Mouse (Mus musculus): ENCODE results near the gene Kirrel. TPM values are rescaled to one million over a fixed set of nuclear protein-coding genes. Genes with fewer than 3 reads are reported as not detected.

Kirrel gene
- 9.0 and 13.1 TPM in 2 replicates for polyA plus RNA-seq (2015; fragmentation: Nextera tagmentation; extraction: Ambion mirVana)

GRCm38 (mm10) chr3:87174096-87174768, at the start of gene Kirrel:
Gene Kirrel (minus strand): TSS chr3:87174747.
- Histone ChIP-seq H3K9me3 (replicated peaks) (no peaks in the 10 kb centered on the region), H3K27me3 (no peaks in the 10 kb centered on the region), H3K27ac (peak within 1 kb of the TSS; percentile 88), H3K4me2 (peak within 1 kb of the TSS; percentile 72), H3K36me3 (no peaks in the 10 kb centered on the region), H3K4me1 (replicated peaks) (peaks cover 51% of the 10 kb centered on the region), H3K9ac (peak within 1 kb of the TSS; percentile 78), H3K4me3 (peak within 1 kb of the TSS; percentile 69)
- WGBS = under 1% methylated on average over 45 of the region's 45 CpGs
- peak; percentile 89 for ATAC-seq (replicated peaks; ENCODE audit: insufficient number of reproducible peaks, insufficient read depth, low FRiP score, low read depth)

GRCm38 (mm10) chr3:87223636-87224035, 49.1 kb upstream of the Kirrel start:
- H3K4me2 ChIP-seq = no peak overlapping the region
- H3K9ac ChIP-seq = no peak overlapping the region
- no peaks in the 10 kb centered on the region for H3K36me3 ChIP-seq
- H3K4me1 ChIP-seq (replicated peaks) = no peaks in the 10 kb centered on the region
- H3K27me3 ChIP-seq = no peaks in the 10 kb centered on the region
- no peak overlapping the region for H3K27ac ChIP-seq
- no peaks in the 10 kb centered on the region for H3K9me3 ChIP-seq (replicated peaks)
- no peak overlapping the region for H3K4me3 ChIP-seq
- no peak for ATAC-seq (replicated peaks; ENCODE audit: insufficient number of reproducible peaks, insufficient read depth, low FRiP score, low read depth)
- WGBS = 51% methylated on average over 4 of the region's 4 CpGs

DNA sequence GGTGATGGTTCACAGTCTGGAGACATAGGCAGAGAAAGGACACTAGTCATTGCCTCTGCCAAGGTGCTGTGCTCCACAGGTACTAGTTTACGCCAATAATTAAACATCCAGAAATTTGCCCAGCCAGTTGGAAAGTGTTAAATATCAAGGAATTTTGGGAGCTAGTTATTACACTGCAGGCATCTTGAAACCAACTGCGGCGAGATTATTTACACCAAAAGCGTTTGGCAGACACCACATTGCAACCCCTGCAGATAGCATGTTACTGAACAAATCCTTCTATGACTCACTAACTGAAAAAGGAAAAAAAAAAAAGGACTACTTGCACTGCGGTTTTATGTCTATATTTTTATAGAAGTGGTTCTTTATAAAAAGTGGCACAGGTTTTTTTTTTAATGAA, 47.8 kb upstream of the Kirrel start:
- ATAC-seq (replicated peaks; ENCODE audit: insufficient number of reproducible peaks, insufficient read depth, low FRiP score, low read depth) = no peak
- Histone ChIP-seq H3K4me1 (replicated peaks) (no peaks in the 10 kb centered on the region), H3K27me3 (no peaks in the 10 kb centered on the region), H3K9me3 (replicated peaks) (no peaks in the 10 kb centered on the region), H3K9ac (no peak overlapping the region), H3K4me3 (no peak overlapping the region), H3K4me2 (no peak overlapping the region), H3K27ac (no peak overlapping the region), H3K36me3 (no peaks in the 10 kb centered on the region)
- 79% methylated on average over 5 of the region's 5 CpGs for WGBS

DNA sequence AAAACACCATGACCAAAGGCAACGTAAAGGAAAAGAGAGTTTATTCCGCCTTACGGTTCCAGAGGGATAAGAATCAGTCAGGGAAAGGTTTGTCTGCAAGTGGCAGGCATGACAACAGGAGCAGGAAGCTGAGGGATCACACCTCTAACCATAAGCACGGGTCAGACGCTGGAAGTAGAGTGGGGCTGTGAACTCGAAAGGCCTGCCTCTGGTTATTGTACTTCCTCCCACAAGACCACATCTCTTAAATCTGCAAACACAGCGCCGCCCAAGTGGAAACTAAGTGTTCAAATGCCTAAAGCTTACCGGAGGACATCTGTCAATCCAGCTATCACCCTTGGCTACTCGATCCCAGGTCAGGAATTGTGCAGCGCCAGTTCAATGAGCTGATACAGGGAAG, 40.6 kb upstream of the Kirrel start:
- ATAC-seq (replicated peaks; ENCODE audit: insufficient number of reproducible peaks, insufficient read depth, low FRiP score, low read depth) = no peak
- H3K4me2 ChIP-seq = no peak overlapping the region
- H3K4me3 ChIP-seq = no peak overlapping the region
- no peaks in the 10 kb centered on the region for H3K4me1 ChIP-seq (replicated peaks)
- H3K9ac ChIP-seq = no peak overlapping the region
- no peaks in the 10 kb centered on the region for H3K36me3 ChIP-seq
- WGBS = 58% methylated on average over 11 of the region's 11 CpGs
- no peak overlapping the region for H3K27ac ChIP-seq
- no peaks in the 10 kb centered on the region for H3K27me3 ChIP-seq
- H3K9me3 ChIP-seq (replicated peaks) = no peaks in the 10 kb centered on the region

- Histone ChIP-seq H3K27me3 (no peaks in the 10 kb centered on the region), H3K9me3 (replicated peaks) (no peaks in the 10 kb centered on the region), H3K9ac (no peak overlapping the region), H3K4me2 (no peak overlapping the region), H3K36me3 (no peaks in the 10 kb centered on the region), H3K4me1 (replicated peaks) (no peaks in the 10 kb centered on the region), H3K4me3 (no peak overlapping the region), H3K27ac (no peak overlapping the region)
- no peak for ATAC-seq (replicated peaks; ENCODE audit: insufficient number of reproducible peaks, insufficient read depth, low FRiP score, low read depth)
- 83% methylated on average over 19 of the region's 19 CpGs for WGBS
Measured at GRCm38 (mm10) chr3:87214221-87214864, 39.8 kb upstream of the Kirrel start.

- Histone ChIP-seq H3K9ac (no peak overlapping the region), H3K4me3 (no peak overlapping the region)
- 76% methylated on average over 5 of the region's 5 CpGs for WGBS
Measured at GRCm38 (mm10) chr3:87206336-87207075, 32.0 kb upstream of the Kirrel start.

DNA sequence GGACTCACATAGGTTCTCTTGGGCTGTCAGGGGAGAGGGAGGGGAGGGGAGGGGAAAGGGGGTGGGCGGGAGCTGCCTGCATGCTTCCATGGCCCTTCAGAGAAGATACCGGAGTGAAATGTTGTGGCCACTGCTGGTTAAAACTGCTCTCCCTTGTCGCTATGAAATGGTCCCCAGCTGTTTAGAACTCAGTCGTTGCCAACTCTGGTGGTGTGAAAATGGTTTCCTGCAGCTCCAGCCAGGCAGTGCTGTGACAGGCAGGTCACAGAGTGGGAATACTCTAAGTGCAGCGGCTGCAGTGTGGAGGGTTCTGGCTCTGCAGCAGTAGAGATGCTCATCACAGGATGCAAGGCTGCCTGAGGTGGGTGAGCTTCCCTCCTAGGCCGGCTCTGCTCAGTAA, 22.1 kb upstream of the Kirrel start:
- no peak for ATAC-seq (replicated peaks; ENCODE audit: insufficient number of reproducible peaks, insufficient read depth, low FRiP score, low read depth)
- H3K4me3 ChIP-seq = no peak overlapping the region
- no peak overlapping the region for H3K4me2 ChIP-seq
- H3K4me1 ChIP-seq (replicated peaks) = no peaks in the 10 kb centered on the region; the same call in 1 of the 2 replicates
- H3K9ac ChIP-seq = no peak overlapping the region
- WGBS = 21% methylated on average over 6 of the region's 6 CpGs
- no peaks in the 10 kb centered on the region for H3K27me3 ChIP-seq
- H3K9me3 ChIP-seq (replicated peaks) = no peaks in the 10 kb centered on the region
- H3K36me3 ChIP-seq = no peaks in the 10 kb centered on the region
- H3K27ac ChIP-seq = no peak overlapping the region

More at GRCm38 (mm10) chr3:87206336-87207075, 32.0 kb upstream of the Kirrel start:
- no peaks in the 10 kb centered on the region for H3K9me3 ChIP-seq (replicated peaks)
- H3K36me3 ChIP-seq = no peaks in the 10 kb centered on the region
- H3K27ac ChIP-seq = no peak overlapping the region
- no peak overlapping the region for H3K4me2 ChIP-seq
- ATAC-seq (replicated peaks; ENCODE audit: insufficient number of reproducible peaks, insufficient read depth, low FRiP score, low read depth) = no peak
- H3K4me1 ChIP-seq (replicated peaks) = no peaks in the 10 kb centered on the region
- H3K27me3 ChIP-seq = no peaks in the 10 kb centered on the region

GRCm38 (mm10) chr3:87195041-87195440, 20.5 kb upstream of the Kirrel start:
- Histone ChIP-seq H3K27me3 (no peaks in the 10 kb centered on the region), H3K4me2 (no peak overlapping the region), H3K9ac (no peak overlapping the region), H3K27ac (no peak overlapping the region), H3K36me3 (no peaks in the 10 kb centered on the region), H3K4me3 (no peak overlapping the region), H3K9me3 (replicated peaks) (no peaks in the 10 kb centered on the region), H3K4me1 (replicated peaks) (no peaks in the 10 kb centered on the region; the same call in 1 of the 2 replicates)
- 81% methylated on average over 4 of the region's 4 CpGs for WGBS
- ATAC-seq (replicated peaks; ENCODE audit: insufficient number of reproducible peaks, insufficient read depth, low FRiP score, low read depth) = no peak

- Histone ChIP-seq H3K36me3 (no peaks in the 10 kb centered on the region), H3K9ac (no peak overlapping the region), H3K27me3 (no peaks in the 10 kb centered on the region), H3K4me2 (no peak overlapping the region), H3K27ac (no peak overlapping the region), H3K4me1 (replicated peaks) (no peaks in the 10 kb centered on the region; the same call in 1 of the 2 replicates), H3K4me3 (no peak overlapping the region), H3K9me3 (replicated peaks) (no peaks in the 10 kb centered on the region)
- 80% methylated on average over 2 of the region's 2 CpGs for WGBS
- no peak for ATAC-seq (replicated peaks; ENCODE audit: insufficient number of reproducible peaks, insufficient read depth, low FRiP score, low read depth)
Measured at GRCm38 (mm10) chr3:87194591-87194990, 20.0 kb upstream of the Kirrel start.

GRCm38 (mm10) chr3:87193756-87194155, 19.2 kb upstream of the Kirrel start:
- ATAC-seq (replicated peaks; ENCODE audit: insufficient number of reproducible peaks, insufficient read depth, low FRiP score, low read depth) = no peak
- Histone ChIP-seq H3K4me1 (replicated peaks) (no peaks in the 10 kb centered on the region; the same call in 1 of the 2 replicates), H3K27ac (no peak overlapping the region), H3K9me3 (replicated peaks) (no peaks in the 10 kb centered on the region), H3K4me3 (no peak overlapping the region), H3K27me3 (no peaks in the 10 kb centered on the region), H3K4me2 (no peak overlapping the region), H3K9ac (no peak overlapping the region), H3K36me3 (no peaks in the 10 kb centered on the region)
- 58% methylated on average over 1 of the region's 1 CpGs for whole genome bisulfite sequencing

GRCm38 (mm10) chr3:87193352-87193751, 18.8 kb upstream of the Kirrel start:
- H3K36me3 ChIP-seq = no peaks in the 10 kb centered on the region
- 42% methylated on average over 6 of the region's 6 CpGs for WGBS
- no peak overlapping the region for H3K4me2 ChIP-seq
- ATAC-seq (replicated peaks; ENCODE audit: insufficient number of reproducible peaks, insufficient read depth, low FRiP score, low read depth) = no peak
- H3K4me3 ChIP-seq = no peak overlapping the region
- no peaks in the 10 kb centered on the region; the same call in 1 of the 2 replicates for H3K4me1 ChIP-seq (replicated peaks)
- H3K9me3 ChIP-seq (replicated peaks) = no peaks in the 10 kb centered on the region
- H3K9ac ChIP-seq = no peak overlapping the region
- H3K27me3 ChIP-seq = no peaks in the 10 kb centered on the region
- H3K27ac ChIP-seq = no peak overlapping the region

Data from heart, embryonic 15.5 days (tissue).